Mouse (Mus musculus): ENCODE data around the gene Vnn1. TPM values are rescaled to one million over a fixed set of nuclear protein-coding genes. Genes with fewer than 3 reads are reported as not detected.

The Vnn1 gene
- 1.3 and 1.6 TPM in 2 replicates for polyA plus RNA-seq (2016; fragmentation: Nextera tagmentation; extraction: Ambion mirVana)

DNA sequence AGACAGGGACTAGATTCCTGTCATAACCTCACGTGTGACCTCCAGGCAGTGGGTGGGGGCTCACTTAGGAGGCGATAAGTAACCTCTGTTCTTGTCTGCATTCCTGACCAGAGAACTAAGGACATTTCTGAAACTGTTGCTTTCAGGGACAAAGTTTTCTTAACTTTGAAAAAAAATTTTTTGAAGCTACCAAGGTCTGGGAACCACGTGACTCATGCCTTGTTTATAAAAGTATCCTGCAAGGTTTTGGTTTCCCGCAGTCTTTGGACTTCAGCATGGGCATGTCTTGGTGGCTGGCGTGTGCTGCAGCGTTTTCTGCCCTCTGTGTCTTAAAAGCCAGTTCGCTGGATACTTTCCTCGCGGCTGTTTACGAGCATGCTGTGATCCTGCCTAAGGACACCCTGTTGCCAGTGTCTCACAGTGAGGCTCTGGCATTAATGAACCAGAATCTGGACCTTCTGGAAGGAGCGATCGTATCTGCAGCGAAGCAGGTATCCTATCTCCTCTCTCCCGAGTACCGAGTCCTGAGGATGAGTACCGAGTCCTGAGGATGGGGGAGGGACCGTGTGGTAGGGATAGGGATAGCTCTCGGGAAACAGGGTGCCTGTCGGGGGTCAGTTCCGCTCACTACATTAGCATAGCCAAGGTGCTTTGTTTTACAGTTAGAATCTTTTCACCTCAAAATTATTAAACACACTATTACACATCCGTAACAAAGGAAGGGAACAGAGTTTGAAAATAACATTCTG lies at the start of gene Vnn1:
Vnn1 (plus strand) TSS at position 88 of the 749 bp plus-strand sequence.
- no peak for ATAC-seq (ENCODE audit: low FRiP score)

DNA sequence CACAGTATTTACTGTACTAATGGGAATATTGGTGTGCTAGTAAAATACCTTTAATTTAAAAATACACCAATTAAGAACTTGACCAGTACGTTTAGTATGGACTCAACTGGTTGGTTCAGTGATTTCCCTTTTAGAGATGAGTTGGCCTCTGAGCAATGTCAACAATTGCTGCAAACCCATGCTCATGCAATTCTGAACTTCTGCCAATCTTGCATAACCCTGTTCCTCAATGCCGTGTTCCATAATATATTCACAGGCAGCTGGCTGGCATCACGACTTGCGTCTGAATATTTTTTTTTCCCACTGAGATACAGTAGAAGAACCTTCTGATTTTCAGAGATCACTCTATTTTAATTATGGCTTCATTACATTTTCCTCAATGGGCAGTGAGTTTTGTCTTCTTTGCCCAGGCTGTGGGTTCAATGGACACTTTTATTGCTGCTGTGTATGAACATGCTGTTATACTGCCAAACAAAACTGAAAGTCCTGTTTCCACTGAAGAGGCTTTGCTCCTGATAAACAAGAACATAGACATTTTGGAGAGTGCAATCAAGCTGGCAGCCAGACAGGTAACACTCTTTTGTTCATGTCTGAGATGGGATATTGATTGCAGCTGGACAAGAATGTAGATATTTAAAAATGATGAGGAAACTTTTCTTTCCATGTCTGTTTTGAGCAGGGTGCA lies 43.1 kb upstream of the Vnn1 start, which contains the start of gene Vnn3:
Vnn3 (plus strand) TSS at position 235 of the 685 bp plus-strand sequence.
- no peaks in the 10 kb centered on the region for H3K36me3 ChIP-seq
- H3K9me3 ChIP-seq (replicated peaks): no peaks in the 10 kb centered on the region
- no peak for ATAC-seq (ENCODE audit: low FRiP score)
- no peak within 1 kb of the TSS for H3K27ac ChIP-seq
- no peak within 1 kb of the TSS for H3K4me3 ChIP-seq
- H3K27me3 ChIP-seq: no peaks in the 10 kb centered on the region
- WGBS: 86% methylated on average over 4 of the region's 4 CpGs
- no peak within 1 kb of the TSS for H3K9ac ChIP-seq
- H3K4me2 ChIP-seq (replicated peaks): no peak within 1 kb of the TSS
- no peaks in the 10 kb centered on the region for H3K4me1 ChIP-seq

More for the DNA sequence above, at the start of gene Vnn1:
- Histone ChIP-seq H3K4me2 (replicated peaks) (peak within 1 kb of the TSS; percentile 39), H3K9ac (no peak within 1 kb of the TSS), H3K4me1 (no peaks in the 10 kb centered on the region), H3K27me3 (no peaks in the 10 kb centered on the region), H3K9me3 (replicated peaks) (no peaks in the 10 kb centered on the region), H3K36me3 (no peaks in the 10 kb centered on the region), H3K4me3 (0 out of 2 replicates have a peak within 1 kb of the TSS, but pooled peaks have one; percentile 5), H3K27ac (no peak within 1 kb of the TSS)
- 38% methylated on average over 21 of the region's 21 CpGs for WGBS

DNA sequence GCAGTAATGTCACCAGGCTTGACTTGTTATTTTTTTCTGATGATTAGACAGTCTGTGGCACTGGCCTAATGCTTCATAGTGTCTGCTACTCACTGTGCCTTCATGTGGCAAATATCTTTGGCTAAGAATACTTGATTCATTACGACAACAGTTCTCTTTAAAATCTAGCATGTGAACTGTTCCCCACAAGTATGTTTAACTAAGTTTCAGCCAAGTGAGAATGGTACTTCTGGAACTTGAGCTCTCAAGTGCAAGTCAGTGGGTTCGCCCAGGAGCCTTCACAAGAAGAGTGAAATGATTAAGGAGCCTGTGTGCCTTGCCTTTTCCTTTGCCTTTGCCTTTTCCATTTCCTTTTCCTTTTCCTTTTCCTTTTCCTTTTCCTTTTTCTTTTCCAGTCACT lies 42.4 kb upstream of the Vnn1 start:
- Histone ChIP-seq H3K27me3 (no peaks in the 10 kb centered on the region), H3K4me2 (replicated peaks) (no peak overlapping the region), H3K27ac (no peak overlapping the region), H3K4me3 (no peak overlapping the region), H3K36me3 (no peaks in the 10 kb centered on the region), H3K9ac (no peak overlapping the region), H3K4me1 (no peaks in the 10 kb centered on the region), H3K9me3 (replicated peaks) (no peaks in the 10 kb centered on the region)
- no peak for ATAC-seq (ENCODE audit: low FRiP score)
- 95% methylated on average over 2 of the region's 2 CpGs for WGBS

DNA sequence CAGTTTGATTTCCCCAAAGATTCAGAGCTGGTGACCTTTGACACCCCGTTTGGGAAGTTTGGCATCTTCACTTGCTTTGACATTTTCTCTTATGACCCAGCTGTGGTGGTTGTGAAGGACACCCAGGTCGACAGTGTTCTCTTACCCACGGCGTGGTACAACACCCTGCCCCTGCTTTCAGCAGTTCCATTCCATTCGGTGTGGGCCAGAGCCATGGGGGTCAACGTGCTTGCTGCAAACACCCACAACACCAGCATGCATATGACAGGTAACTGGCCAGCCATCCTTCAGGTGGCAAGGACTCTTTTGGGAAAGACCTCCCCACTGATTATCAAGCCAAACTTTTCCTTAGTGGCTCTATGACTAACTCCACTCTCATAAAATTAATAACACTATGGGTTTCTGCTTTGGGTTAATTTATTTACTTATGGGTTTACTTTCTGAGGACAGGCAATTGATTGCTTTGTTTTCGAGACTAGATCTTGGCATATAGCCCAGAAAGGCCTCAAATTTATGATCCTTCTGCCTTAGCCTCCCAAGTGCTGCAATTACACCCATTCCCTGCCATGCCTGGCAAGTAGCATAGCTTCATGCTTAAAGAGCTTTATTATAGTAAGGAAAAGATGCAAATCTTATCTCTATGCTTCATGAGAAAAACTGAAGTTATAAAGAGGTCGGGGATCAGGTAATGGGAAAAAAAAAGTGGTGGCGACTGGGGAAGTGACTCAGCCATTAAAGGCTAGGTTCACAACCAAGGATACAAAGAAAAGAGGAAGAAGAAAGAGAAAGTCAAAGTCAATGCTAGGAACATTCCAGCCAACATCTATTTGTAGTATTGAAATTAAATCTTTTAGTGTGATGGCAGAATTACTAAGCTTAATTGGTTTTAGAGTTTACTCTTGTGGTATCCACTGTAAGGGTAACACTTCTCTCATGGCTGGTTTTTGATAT lies 29.9 kb upstream of the Vnn1 start:
- Histone ChIP-seq H3K9ac (no peak overlapping the region), H3K4me1 (no peaks in the 10 kb centered on the region), H3K4me3 (no peak overlapping the region), H3K27ac (no peak overlapping the region), H3K4me2 (replicated peaks) (no peak overlapping the region), H3K9me3 (replicated peaks) (peaks cover 11% of the 10 kb centered on the region; the same call in 1 of the 2 replicates), H3K27me3 (no peaks in the 10 kb centered on the region), H3K36me3 (no peaks in the 10 kb centered on the region)
- 88% methylated on average over 9 of the region's 9 CpGs for WGBS
- no peak for ATAC-seq (ENCODE audit: low FRiP score)

DNA sequence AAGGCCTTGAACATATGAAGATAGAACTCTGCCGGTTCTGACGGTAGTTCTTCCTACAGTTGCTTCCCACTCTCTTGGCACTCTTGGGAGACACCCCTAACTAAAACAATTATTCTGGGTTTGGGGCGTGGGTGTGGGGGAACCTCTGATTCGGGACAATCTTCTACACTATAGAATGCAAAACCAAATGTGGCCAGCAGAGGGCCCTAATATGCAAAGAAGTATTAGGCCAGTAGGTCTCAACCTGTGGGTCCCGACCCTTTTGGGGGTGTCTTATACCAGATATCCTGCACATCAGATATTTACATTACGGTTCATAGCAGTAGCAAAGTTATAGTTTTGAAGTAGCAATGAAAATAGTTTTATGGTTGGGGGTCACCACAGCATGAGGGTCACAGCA lies 13.8 kb upstream of the Vnn1 start:
- no peak overlapping the region for H3K9ac ChIP-seq
- no peak for ATAC-seq (ENCODE audit: low FRiP score)
- H3K27me3 ChIP-seq: no peaks in the 10 kb centered on the region
- WGBS: 90% methylated on average over 6 of the region's 6 CpGs
- H3K4me3 ChIP-seq: no peak overlapping the region
- no peak overlapping the region for H3K27ac ChIP-seq
- H3K4me2 ChIP-seq (replicated peaks): no peak overlapping the region
- no peaks in the 10 kb centered on the region for H3K36me3 ChIP-seq
- no peaks in the 10 kb centered on the region; the same call in 1 of the 2 replicates for H3K9me3 ChIP-seq (replicated peaks)
- no peaks in the 10 kb centered on the region for H3K4me1 ChIP-seq

DNA sequence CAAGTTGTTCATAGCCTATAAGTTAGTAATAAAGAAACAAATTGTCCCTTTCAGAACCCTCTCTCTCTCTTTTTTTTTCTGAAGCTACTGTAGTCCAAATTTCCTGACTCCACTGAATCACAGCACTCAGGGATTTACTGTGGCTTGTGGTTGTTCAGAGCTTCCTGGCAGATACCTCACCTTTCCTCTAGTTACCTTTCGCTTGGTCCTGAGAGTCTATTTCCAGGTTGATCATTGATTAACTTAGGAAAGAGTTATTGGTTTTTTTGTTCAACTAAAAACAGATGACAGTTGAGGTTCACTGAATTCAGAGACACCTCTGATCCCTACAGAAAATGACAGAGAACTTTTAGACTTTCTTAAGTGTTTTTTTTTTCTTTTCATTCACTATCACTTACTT lies 9.6 kb upstream of the Vnn1 start:
- no peaks in the 10 kb centered on the region for H3K36me3 ChIP-seq
- 97% methylated on average over 1 of the region's 1 CpGs for WGBS
- H3K4me1 ChIP-seq: no peaks in the 10 kb centered on the region
- no peaks in the 10 kb centered on the region for H3K9me3 ChIP-seq (replicated peaks)
- H3K27me3 ChIP-seq: no peaks in the 10 kb centered on the region
- no peak overlapping the region for H3K4me3 ChIP-seq
- no peak for ATAC-seq (ENCODE audit: low FRiP score)
- no peak overlapping the region for H3K27ac ChIP-seq
- no peak overlapping the region for H3K9ac ChIP-seq
- H3K4me2 ChIP-seq (replicated peaks): no peak overlapping the region

DNA sequence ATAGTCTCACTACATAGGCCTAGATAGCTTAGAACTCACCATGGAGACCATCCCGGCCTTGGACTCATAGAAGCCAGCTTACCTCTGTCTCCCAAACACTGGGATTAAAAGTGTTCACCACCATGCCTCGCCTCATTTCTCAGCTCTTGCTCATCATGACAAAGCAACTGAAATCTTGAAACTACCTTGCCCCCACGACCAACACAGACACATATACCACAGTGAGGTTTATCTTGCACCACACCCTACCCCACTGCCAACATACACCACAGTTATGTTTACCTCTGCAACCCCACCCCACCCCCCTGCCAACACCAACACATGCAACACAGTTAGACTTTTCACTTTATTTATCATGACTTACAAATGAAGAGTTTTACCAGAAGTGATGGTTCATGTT lies 8.4 kb upstream of the Vnn1 start:
- no peak overlapping the region for H3K27ac ChIP-seq
- no peaks in the 10 kb centered on the region for H3K9me3 ChIP-seq (replicated peaks)
- H3K9ac ChIP-seq: no peak overlapping the region
- ATAC-seq (ENCODE audit: low FRiP score): no peak
- no peaks in the 10 kb centered on the region for H3K4me1 ChIP-seq
- H3K4me3 ChIP-seq: no peak overlapping the region
- WGBS: 87% methylated on average over 3 of the region's 3 CpGs
- H3K27me3 ChIP-seq: no peaks in the 10 kb centered on the region
- no peaks in the 10 kb centered on the region for H3K36me3 ChIP-seq
- no peak overlapping the region for H3K4me2 ChIP-seq (replicated peaks)

DNA sequence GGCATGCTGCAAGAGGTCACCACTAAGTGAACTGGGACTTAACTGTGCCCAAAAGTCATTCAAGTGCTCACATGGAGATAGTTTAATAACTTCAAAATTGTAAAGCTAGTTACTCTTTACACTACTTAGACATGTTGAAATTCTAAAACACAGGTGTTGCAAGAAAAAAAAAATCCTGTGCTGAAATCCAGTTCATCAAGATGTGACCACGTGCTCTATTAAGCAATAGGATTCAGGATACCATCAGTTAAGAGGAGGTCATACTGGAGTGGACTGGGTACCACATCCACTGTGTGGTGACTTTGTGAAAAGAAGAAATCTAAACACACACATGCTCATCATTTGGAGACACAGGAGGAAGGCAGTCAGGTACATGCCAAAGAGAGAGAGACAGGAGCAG lies 1.5 kb upstream of the Vnn1 start:
- no peak overlapping the region for H3K27ac ChIP-seq
- H3K4me3 ChIP-seq: no peak overlapping the region
- no peaks in the 10 kb centered on the region for H3K27me3 ChIP-seq
- WGBS: 87% methylated on average over 1 of the region's 1 CpGs
- no peak overlapping the region for H3K4me2 ChIP-seq (replicated peaks)
- H3K4me1 ChIP-seq: no peaks in the 10 kb centered on the region
- no peak for ATAC-seq (ENCODE audit: low FRiP score)
- no peak overlapping the region for H3K9ac ChIP-seq
- no peaks in the 10 kb centered on the region for H3K9me3 ChIP-seq (replicated peaks)
- H3K36me3 ChIP-seq: no peaks in the 10 kb centered on the region

DNA sequence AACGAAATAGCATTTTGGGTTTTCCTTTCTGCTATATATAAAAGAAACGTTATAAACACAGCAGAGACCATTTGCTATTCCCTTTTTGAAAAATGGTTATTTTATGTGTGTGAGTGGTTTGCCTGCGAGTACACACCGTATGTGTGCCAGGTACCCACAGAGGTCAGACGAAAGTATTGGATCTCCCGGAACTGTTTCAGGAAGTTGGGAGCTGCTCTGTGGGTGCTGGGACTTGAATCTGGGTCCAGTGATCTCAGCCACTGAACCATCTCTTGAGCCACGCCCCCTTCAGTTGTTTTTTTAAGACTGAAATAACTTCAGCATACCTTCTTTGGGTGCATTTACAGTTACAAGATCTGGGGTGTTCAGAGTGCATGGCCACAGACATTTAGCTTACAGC lies 888 bp downstream of the Vnn1 start:
- Histone ChIP-seq H3K9me3 (replicated peaks) (no peaks in the 10 kb centered on the region), H3K4me1 (no peaks in the 10 kb centered on the region), H3K27ac (no peak overlapping the region), H3K9ac (no peak overlapping the region), H3K27me3 (no peaks in the 10 kb centered on the region), H3K4me2 (replicated peaks) (no peak overlapping the region), H3K36me3 (no peaks in the 10 kb centered on the region), H3K4me3 (no peak overlapping the region)
- no peak for ATAC-seq (ENCODE audit: low FRiP score)
- 81% methylated on average over 7 of the region's 7 CpGs for WGBS

DNA sequence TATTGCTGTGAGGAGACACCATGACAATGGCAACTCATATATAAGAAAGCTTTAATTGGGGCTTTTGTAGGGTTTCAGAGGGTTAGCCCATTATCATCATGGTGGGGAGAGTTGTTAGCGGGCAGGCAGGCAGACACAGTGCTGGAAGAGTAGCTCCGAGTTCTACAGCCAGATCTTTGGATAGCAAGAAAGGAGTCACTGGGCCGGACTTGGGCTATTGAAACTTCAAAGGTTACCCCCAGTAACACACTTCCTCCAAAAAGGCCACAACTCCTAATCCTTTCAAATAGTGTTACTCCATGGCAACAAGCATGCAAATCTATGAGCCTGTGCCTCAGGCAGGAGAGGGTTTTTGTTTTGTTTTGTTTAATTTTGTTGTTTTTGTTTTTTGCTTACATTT lies 6.6 kb downstream of the Vnn1 start:
- Histone ChIP-seq H3K4me1 (no peaks in the 10 kb centered on the region), H3K36me3 (no peaks in the 10 kb centered on the region), H3K9me3 (replicated peaks) (no peaks in the 10 kb centered on the region), H3K4me2 (replicated peaks) (no peak overlapping the region), H3K9ac (no peak overlapping the region), H3K27me3 (no peaks in the 10 kb centered on the region), H3K27ac (no peak overlapping the region), H3K4me3 (no peak overlapping the region)
- ATAC-seq (ENCODE audit: low FRiP score): no peak
- 46% methylated on average over 3 of the region's 3 CpGs for WGBS

DNA sequence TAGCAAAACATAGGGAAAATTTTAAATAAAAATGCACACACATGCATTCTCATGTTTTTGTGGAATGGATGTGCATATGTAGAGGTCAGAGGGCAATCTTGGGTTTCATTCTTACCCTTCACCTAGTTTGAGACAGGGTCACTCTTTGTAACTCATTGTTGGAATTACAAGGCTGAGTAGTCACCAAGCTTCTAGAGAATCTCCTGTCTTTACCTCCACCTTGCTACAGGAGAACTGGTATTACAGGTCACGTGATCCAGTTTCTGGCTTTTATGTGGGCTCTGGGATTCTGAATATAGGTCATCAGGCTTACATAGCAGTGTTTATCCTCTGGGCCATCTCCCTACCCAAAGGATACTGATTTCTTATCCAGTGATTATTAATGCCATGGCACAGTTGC lies 11.2 kb downstream of the Vnn1 start:
- Histone ChIP-seq H3K27me3 (no peaks in the 10 kb centered on the region), H3K9ac (no peak overlapping the region), H3K36me3 (no peaks in the 10 kb centered on the region), H3K4me2 (replicated peaks) (no peak overlapping the region), H3K4me3 (no peak overlapping the region), H3K27ac (no peak overlapping the region), H3K4me1 (no peaks in the 10 kb centered on the region), H3K9me3 (replicated peaks) (no peaks in the 10 kb centered on the region)
- ATAC-seq (ENCODE audit: low FRiP score): no peak
- WGBS: 97% methylated on average over 1 of the region's 1 CpGs

DNA sequence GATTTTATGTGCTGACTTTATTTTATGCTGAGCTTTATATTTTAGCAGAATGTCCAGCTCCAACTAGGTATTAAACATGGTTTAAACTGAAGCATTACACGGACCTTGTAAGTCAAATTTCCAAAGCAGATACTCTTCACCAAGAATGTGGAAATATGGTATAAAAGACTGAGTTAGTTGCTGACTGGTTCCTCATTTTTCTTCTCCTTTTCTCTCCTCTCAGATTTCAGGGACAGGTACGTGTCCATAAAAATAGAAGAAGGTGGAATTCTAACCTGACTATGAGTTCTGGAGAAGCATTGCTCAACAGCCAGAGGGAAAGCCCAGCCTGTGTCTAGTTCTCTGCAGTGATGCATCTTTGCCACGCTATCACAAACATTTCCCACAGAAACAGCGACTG lies 25.6 kb downstream of the Vnn1 start, which contains the start of gene Taar1:
Taar1 (plus strand) TSS at position 301 of the 400 bp plus-strand sequence.
- 92% methylated on average over 4 of the region's 4 CpGs for whole genome bisulfite sequencing
- Histone ChIP-seq H3K9me3 (replicated peaks) (no peaks in the 10 kb centered on the region), H3K36me3 (no peaks in the 10 kb centered on the region), H3K4me1 (no peaks in the 10 kb centered on the region), H3K4me2 (replicated peaks) (no peak within 1 kb of the TSS), H3K27ac (no peak within 1 kb of the TSS), H3K27me3 (no peaks in the 10 kb centered on the region), H3K9ac (no peak within 1 kb of the TSS), H3K4me3 (no peak within 1 kb of the TSS)
- no peak for ATAC-seq (ENCODE audit: low FRiP score)
